Mouse (Mus musculus) urinary bladder, adult 18-20 months (tissue): ENCODE data around the gene Brix1.
"Not testable (repeated sequence)": the region's sequence is repeated elsewhere in the genome, so short reads cannot be mapped to it uniquely, and the experiment has no call there.

Experiments
- DNase-seq, 2 experiments: peaks; one replicate each; pipeline ENCODE4 v3.0.0; 2022; ENCODE audit warnings: low spot score in 2 of 2, mixed read lengths in 2 of 2

Brix1 gene

GRCm38 (mm10) chr15:10485484-10486364 is at the start of gene Brix1, which contains the start of gene Rad1:
Gene Brix1 (minus strand): TSS chr15:10485947.
Gene Rad1 (plus strand): TSS chr15:10486018.
- peak; percentile 89 to 90 for DNase-seq

- DNase-seq = no peak
These were observed 48.8 kb upstream of the Brix1 start for GRCm38 (mm10) chr15:10534591-10534990.

GRCm38 (mm10) chr15:10533361-10533760 is 47.6 kb upstream of the Brix1 start:
- not testable (repeated sequence) for DNase-seq

- DNase-seq = no peak
These were observed 45.6 kb upstream of the Brix1 start for GRCm38 (mm10) chr15:10531352-10531751.

- DNase-seq = no peak
These were observed 40.1 kb upstream of the Brix1 start for GRCm38 (mm10) chr15:10525896-10526295.

GRCm38 (mm10) chr15:10515166-10515565 is 29.4 kb upstream of the Brix1 start:
- no peak for DNase-seq

- no peak for DNase-seq
These were observed 20.4 kb upstream of the Brix1 start for GRCm38 (mm10) chr15:10506099-10506498.

- peak in 1 of 2 experiments; percentile 11 for DNase-seq
These were observed 15.3 kb upstream of the Brix1 start for GRCm38 (mm10) chr15:10500838-10501719.

- DNase-seq = no peak
These were observed 14.3 kb upstream of the Brix1 start for GRCm38 (mm10) chr15:10500035-10500434.

GRCm38 (mm10) chr15:10499593-10499992 is 13.8 kb upstream of the Brix1 start:
- no peak for DNase-seq

GRCm38 (mm10) chr15:10496696-10497095 is 10.9 kb upstream of the Brix1 start:
- not testable (repeated sequence) for DNase-seq

- no peak for DNase-seq
These were observed 10.2 kb upstream of the Brix1 start for GRCm38 (mm10) chr15:10495944-10496343.

- no peak for DNase-seq
These were observed 4.4 kb upstream of the Brix1 start for GRCm38 (mm10) chr15:10490101-10490500.

- no peak for DNase-seq
These were observed 1.5 kb upstream of the Brix1 start for GRCm38 (mm10) chr15:10487246-10487645.

- no peak for DNase-seq
These were observed 655 bp upstream of the Brix1 start for GRCm38 (mm10) chr15:10486365-10486839.

GRCm38 (mm10) chr15:10470941-10471340 is 14.8 kb downstream of the Brix1 start:
- no peak for DNase-seq

- DNase-seq = peak; percentile 77 to 78
These were observed 15.5 kb downstream of the Brix1 start, which contains the start of gene Dnajc21 for GRCm38 (mm10) chr15:10470151-10470831. Gene Dnajc21 (minus strand): TSS chr15:10470516.

- peak; percentile 15 to 47 for DNase-seq
These were observed 16.1 kb downstream of the Brix1 start for GRCm38 (mm10) chr15:10469641-10470150.

GRCm38 (mm10) chr15:10468761-10469160 is 17.0 kb downstream of the Brix1 start:
- DNase-seq = no peak

- DNase-seq = no peak
These were observed 21.1 kb downstream of the Brix1 start for GRCm38 (mm10) chr15:10464678-10465077.

- no peak for DNase-seq
These were observed 22.2 kb downstream of the Brix1 start for GRCm38 (mm10) chr15:10463555-10463954.
